Mouse (Mus musculus): ENCODE data around the gene Bahcc1. TPM values are rescaled to one million over a fixed set of nuclear protein-coding genes. Genes with fewer than 3 reads are reported as not detected.

Gene Bahcc1
- total RNA-seq, 2 experiments from 2014 or later = 7.8 to 8.3 TPM

DNA sequence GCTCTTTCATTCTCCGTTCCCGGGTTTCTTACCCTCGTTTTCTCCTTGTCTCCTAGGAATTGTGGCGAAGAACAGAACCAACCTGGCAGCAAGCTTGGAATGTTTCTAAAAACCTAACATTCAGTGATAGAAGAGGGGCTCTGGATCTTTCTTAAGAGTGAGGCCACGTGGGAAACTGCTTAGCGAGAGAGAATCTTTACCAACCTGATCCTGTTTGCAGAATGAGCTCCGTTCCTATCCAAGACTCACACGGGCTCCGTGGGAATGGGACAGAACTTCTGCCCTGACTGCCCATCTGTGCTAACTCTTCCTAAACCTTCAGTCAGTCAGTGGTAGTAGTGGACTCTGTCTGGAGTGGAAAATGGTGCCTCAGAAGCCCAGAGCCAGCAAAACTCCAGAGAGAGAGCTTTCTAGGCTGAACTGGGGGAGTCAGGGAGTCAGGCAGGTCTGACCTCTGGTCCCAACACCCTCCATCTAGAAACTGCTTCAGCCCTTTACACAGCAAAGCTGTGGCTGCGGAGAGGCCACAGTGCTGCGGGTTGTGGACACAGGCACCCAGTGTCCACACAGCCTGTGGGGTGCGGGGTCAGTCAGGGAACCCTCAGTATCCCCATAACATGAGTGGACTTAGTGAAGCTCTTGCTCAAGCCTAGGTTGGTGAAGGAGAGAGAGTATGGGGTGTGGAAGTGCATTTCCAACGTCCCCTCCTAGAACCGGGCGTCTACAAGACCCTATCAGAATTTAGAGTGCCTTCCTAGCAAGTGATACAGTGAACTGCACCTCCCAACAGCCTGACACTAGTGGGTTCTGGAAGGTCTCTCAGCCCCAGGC, 73.0 kb downstream of the Bahcc1 start:
- no peak for DNase-seq (ENCODE audit: low spot score)
- intact Hi-C loops (cut with DNase I) = loop anchor here (2.0 kb wide), 2 partner anchors 41 to 71 kb away; no protein-coding TSS in a partner anchor

DNA sequence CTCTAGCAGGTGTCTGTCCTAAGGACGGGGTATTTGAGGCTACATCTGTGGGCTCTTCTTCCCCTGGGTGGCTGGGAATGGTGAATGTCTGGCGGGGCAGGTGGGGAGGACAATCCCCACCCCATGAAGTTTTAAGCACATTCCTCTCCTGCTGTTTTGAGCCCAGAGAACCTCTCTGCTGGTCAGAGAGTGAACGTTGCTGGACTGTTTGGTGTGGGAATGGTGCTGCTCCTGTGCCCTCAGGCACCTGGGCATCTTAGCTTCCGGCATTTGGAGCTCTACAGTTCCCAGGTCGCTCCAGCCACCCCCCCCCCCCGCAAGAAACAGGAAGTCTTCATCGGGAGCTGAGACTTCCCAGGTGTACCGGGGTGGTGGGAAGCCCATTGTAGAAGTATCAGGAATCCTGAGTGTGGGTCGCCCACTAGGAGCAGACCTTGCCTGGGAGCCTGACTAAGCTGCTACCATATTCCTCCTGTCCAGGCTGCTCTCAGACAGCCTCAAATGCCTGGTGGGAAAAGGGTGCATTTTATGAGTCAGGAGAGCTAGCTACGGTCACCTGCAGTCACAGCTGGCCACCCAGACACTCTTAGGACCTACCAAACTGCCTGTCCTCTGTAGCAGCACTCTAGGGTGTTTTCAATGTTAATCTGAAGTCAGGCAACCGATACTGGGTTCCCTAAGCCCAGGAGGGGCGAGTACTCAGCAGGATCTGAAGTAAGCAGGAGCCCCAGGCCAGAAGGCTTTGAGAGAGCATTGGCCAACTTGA, 73.8 kb downstream of the Bahcc1 start:
- intact Hi-C loops (cut with DNase I) = loop anchor here (1.0 to 2.0 kb wide), 4 partner anchors 42 to 195 kb away; no protein-coding TSS in a partner anchor
- no peak for DNase-seq (ENCODE audit: low spot score)

DNA sequence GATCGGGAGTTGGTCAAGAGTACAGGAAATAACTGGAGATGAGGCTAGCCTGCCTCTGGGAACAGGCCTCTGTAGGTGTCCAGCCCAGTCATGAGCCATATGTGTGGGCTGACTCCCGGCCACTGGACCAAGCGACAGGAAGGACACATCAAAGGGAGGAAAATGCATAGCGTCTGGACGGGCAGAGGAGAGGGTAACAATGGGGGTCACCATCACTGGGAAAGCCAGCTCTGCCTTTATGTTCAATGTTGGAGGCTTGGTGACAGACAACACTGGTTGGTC, 74.3 kb downstream of the Bahcc1 start:
- intact Hi-C loops (cut with DNase I) = loop anchor here (1.0 to 2.0 kb wide), 4 partner anchors 42 to 196 kb away; no protein-coding TSS in a partner anchor

DNA sequence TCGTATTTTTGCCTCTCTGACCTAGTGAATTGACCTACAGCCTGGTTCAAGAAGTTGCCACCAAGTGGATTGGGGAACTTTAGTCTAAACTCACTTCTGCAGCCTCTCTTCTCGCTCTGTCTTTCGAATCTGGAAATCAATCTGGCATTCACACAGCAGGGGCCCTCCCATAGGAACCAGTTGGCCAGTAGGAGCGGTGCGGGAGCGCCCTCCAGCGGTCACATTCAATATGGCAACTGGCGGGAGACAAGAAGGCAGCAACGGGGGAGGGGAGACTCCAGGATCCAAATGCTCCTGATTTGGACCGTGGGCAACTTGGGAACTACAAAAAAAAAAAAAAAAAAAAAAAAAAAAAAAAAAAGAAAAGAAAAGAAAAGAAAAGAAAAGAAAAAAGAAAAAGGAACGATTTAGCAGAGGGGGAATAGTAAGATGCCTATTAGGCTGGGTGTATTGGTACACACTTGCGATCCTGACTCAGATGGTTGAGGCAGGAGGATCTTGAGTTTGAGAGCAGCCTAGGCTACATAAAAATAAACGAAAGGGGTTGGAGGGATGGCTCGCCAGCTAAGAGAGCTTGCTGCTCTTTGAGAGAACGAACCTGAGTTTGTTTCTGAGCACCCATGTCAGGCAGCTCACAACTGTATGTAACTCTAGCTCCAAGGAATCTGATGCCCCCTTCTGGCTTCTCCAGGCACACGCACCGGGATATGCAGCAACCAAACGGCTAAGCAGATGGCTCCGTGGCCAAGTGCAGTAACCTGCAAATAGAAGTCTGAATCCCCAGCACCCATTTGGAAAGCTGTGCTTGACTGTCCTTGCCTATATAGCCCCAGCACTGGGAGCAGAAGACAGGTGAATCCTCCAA, 75.1 kb downstream of the Bahcc1 start:
- intact Hi-C loops (cut with DNase I) = loop anchor here (1.0 to 2.0 kb wide), 4 partner anchors 43 to 196 kb away; no protein-coding TSS in a partner anchor
- peak; percentile 86 for DNase-seq (ENCODE audit: low spot score)

More for the DNA sequence above, 74.3 kb downstream of the Bahcc1 start:
- DNase-seq (ENCODE audit: low spot score) = no peak

DNA sequence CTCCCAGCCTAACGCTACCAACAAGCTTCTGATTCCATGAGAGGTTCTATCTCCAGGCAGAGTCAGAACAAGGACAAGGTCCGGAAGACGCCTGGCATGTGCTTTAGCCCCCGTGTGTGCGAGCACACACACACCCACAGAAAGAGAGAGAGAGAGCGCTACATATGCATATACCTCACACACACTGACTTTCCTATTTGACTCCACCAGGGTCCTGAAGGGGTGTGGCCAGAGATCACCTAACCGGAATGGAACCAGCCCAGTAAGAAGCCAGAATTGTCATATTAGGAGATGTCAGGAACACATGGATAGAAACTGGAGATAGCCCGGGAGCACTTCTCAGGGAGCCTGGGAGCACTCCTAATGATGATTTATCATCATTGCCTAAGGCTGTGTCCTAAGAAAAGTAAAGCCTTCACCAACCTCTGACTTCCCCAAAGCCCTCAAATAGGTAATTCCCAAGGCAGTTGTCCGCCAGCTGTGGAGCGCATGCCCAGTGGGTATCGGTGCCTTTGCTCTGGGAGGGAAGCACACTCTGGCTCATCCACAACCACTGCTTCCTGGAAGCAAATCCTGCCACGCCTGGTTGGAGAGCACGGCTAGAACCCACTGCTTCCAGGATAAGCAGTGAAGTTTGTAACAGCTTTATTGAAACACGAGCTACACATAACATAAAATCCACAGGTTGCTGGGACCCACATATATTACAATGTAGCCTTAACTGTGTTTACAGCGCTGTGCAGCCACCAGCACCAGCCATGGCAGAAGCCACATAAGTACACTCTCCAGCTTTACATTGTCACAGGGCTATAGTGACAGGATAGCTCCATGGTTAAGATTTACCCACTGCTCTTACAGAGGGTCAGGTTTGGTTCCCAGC, 75.9 kb downstream of the Bahcc1 start:
- no peak for DNase-seq (ENCODE audit: low spot score)
- intact Hi-C loops (cut with DNase I) = no loop called here

DNA sequence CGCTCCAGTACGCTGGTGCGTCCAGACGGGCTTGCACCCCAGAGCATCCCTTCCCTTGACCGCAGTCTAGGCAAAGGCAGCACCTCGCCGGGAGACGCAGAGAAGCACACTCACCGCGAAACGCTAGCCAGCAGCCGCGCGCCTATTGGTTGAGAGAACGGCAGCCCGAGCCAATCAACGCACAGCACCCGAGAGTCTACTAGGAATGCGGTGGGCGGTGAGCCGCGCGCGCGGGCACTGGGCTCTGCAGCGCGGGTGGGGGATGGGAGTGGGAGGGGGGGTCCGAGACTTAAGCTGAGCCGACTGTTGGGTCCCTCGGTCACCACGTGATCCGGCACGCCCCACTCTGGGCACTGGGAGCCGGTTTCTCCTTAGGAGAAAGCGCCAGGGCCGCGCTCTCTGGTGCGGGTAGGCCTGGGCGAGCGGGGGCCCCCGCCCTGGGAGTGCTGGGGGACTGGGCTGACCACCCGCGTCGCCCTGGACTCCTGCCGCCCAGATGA, 78.1 kb downstream of the Bahcc1 start:
- peak; percentile 85 for DNase-seq (ENCODE audit: low spot score)
- intact Hi-C loops (cut with DNase I) = no loop called here

DNA sequence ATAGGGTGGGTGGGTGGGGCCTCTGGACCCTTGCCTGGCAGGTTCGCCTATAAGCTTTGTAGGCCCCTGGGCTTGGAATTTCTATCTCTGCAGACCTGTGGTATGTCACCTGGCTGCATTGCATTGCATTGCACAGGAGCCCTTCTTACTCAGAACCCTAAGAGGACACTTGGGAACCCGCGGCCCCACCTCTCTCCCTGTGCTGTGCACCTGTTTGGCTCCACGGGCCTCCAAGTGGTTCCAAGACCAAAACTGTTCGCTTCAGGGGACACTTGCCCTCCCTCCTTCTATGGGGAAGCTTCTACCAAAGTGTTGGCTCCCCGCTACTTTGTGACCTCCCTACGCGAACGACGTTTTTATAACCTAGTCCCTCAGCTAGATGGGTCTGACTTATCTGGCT, 78.8 kb downstream of the Bahcc1 start:
- DNase-seq (ENCODE audit: low spot score) = no peak
- intact Hi-C loops (cut with DNase I) = no loop called here

DNA sequence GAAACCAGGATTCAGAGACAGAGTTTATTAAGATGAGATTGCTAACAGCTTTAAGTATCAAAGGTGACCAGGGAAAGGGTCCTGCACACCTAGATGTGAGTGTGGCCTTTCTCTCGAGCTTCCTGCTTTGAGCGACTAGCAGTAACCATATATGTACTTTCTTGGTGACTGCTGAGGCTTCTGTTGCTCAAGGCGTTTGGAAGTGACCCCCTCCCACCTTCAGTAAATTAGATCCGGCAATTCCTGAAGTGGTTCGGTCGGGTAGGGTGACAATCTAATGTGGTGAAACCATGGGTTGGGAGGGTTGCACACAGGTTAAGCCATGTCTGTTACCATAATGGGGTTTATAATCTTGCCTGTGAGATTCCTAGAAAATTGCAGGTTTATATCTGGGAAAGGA, 79.3 kb downstream of the Bahcc1 start:
- DNase-seq (ENCODE audit: low spot score) = no peak
- intact Hi-C loops (cut with DNase I) = no loop called here

DNA sequence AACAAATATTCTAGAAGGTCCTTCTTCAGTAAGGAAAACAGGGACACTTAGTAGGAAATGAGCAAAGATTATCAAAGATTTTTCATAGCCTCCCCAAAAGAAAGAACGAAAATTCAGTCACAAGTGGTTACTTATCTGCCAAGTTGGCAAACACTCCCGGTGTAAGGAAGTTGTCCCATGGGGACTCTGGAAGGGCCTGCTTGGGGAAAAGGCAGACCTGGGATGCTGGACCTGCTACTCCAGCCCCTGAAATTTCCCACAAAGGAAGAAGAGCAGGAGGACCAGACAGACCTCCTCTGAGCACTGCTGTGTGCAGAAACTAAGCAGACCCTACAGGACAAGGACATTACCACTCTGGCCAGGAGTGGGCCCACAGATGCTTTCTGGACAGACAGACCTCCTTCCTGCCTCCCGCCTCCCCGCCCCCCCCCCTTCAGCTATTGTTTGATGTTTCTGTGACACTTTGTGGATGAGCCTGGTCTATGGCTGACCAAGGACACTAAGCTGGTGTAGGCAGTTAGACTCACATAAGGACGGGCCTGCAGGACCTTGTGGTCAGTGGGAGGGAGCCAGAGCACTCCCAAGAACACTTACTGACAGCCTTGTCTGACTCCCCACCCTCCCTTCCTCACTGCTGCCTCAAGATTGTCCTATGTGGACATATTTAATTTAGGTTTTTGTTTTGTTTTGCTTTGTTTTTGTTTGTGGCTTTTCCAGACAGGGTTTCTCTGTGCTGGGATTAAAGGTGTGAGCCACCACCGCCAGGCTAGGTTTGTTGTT, 81.3 kb downstream of the Bahcc1 start:
- DNase-seq (ENCODE audit: low spot score) = no peak

DNA sequence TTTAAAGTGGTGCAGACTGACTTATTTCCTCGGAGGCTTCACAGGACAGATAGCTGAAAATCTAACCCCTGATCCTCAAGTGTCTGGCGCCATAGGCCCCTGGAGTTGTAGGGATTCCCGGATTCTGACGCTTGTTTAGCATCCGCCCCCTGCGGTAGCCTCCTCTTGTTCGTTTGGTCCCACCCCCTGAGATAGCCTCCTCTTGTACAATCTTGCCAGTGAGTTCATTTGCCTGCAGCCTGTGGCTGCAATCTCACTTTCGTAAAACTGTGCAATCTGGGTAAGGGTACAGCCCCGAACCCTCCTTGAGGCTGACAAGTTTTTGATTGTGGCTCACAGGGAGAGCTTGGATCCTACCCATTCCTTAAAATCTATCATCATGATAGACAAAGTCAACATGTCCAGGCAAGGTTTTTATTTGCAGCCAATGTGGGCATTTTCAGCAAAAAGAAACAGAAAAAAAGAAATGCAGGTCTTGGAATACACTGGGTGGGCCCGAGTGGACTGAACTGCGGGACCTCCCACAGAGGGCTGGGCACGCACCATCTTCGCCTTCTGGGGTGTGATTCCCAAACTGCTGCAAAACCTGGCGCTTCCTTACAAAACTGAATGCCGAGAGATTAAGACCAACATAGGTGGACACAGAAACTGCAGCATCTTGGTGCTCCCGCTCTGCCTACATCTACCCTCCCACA, 82.1 kb downstream of the Bahcc1 start:
- intact Hi-C loops (cut with DNase I) = no loop called here
- DNase-seq (ENCODE audit: low spot score) = no peak

More for the DNA sequence above, 81.3 kb downstream of the Bahcc1 start:
- intact Hi-C loops (cut with DNase I) = no loop called here

DNA sequence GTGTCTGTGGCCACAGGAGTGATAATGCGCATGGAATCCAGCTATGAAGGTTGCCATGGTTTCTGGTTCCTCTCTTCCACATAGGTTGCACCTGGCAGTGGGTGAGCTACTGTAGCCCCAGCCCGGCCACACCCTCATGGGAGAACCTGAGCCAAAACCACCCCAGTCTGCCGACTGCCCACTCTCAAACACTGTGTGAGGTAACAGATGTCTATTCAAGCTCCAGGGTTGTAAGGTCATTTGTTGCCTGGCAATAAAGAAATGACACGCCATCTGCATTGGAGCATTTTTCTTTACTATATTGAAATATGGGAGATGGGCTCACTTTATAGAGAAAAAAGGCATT, 82.6 kb downstream of the Bahcc1 start:
- intact Hi-C loops (cut with DNase I) = no loop called here

DNA sequence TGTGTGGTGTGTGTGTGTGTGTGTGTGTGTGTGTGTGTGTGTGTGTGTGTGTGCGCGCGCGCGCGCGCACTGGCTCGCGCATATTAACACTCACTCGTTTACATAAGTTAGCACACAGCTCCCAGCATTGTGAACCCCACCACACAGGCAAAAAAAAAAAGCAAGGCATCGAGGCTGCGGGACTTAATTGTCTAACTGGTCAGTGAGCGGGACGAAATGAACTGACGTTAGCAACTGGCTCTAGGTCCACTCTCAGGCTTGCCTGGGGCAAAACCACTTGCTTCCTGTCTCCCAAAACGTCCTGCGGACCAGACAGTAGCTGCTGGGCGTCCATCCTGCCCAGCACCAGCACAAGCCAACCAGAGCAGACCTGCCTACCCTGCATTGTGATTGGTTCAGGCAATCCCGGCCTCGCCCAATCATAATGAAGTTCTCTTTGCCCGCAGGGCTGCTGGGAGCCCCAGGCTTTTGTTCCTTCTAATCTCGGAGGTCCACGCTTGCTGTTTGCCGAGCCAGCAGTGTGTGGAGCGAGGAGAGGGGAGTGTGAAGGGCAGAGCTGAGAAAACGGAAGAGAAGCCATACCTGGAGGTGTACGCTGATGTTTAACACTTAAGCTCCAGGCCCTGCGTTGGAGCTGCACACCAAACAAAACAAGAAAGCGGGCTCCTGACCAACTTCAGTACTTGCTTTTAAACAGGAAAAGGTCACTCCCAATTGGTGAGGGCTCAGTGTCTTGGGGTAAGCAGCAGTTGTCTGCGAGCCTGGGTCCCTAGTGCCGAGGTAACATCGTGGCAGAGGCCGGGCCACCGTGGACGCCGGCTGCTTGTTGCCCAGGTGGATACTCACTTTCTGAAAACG, 83.3 kb downstream of the Bahcc1 start:
- DNase-seq (ENCODE audit: low spot score) = peak; percentile 89
- intact Hi-C loops (cut with DNase I) = no loop called here

More for the DNA sequence above, 82.6 kb downstream of the Bahcc1 start:
- DNase-seq (ENCODE audit: low spot score) = no peak

DNA sequence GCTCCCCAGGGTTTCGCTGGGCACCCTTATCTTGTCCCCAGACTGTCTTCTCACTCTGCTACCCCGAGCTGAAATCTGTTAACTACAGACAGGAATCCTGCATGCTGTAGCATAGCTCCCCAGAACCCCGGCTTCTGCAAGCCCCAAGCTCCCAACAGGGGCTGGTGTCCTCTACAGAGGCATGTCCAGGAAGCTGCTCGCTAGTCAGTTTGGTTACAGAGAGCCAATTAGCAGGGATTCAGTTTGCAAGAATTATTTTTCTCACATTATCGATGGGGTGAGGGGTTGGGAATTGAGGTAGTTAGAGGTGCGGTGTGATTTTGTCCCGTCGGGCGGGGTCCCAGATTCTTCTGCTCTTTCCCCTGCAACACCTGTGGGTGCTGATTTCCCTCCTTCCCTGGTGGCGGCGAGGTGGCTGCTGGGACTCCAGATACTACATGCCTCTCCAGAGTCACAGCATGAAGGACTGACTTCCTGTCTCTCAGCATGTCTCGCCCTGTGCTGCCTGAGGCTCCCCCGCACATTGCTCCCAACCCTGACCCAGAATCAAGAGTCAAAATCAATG, 84.0 kb downstream of the Bahcc1 start:
- intact Hi-C loops (cut with DNase I) = no loop called here
- DNase-seq (ENCODE audit: low spot score) = no peak

DNA sequence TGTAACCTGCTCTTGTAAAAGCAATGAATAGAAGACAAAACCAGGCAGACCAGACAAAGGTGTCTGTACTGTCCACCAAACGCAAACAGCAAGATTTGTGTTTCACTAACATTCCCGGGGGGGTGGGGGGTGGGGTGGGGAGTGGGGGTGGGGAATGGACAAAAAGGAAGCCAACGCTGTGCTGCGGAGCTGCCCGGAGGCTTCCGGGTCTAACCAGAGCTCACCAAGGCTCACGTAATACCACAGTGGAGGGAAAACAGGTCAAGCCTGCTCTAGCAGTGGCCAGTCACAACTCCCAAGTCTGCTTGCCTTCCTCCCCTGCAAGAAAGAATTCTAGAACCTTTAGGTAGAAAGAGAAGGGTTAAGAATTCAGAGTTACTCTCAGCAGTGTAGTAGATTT, 84.7 kb downstream of the Bahcc1 start:
- intact Hi-C loops (cut with DNase I) = no loop called here
- DNase-seq (ENCODE audit: low spot score) = no peak

DNA sequence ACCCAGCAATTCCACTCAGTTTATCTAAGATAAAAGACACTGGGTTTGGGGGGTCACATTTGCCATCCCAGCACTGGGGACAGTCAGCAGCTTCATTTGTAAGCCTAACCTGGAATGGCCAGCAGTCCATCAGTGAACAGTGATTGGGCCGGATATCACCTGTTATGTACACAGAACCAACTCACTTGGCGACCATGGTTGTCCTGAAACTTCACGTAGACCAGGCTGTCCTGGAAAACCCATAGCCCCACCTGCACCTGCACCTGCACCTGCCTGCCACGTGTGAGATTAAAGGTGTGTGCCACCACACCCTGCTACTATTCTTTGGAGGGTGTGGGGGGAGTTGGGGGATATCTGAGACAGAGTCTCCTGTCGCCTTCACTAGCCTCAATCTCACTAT, 86.6 kb downstream of the Bahcc1 start:
- intact Hi-C loops (cut with DNase I) = no loop called here
- no peak for DNase-seq (ENCODE audit: low spot score)

DNA sequence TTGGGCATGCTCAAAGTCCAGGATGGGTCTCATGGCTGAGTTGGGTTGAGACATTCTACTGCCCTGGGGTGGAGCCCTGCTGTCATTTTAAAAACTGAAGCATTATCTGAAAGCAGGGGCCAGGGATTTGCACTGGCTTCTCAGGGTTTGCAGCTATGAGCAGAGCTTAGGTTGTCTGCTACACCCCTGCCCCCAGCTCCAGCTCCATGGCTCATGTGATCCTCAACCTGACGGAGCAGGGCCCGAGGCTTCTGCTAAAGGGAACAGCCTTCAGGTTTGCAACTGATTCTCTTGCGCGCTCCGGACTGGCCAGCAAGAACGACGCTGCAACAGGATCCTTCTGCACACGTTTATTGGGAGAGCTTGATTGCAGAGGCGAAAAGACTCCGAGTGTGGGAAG, 87.4 kb downstream of the Bahcc1 start:
- intact Hi-C loops (cut with DNase I) = no loop called here
- no peak for DNase-seq (ENCODE audit: low spot score)
